In genomic region chr19:59076131-59076530, GRCm38 (mm10) we compare ENCODE assay signal across 9 mouse cellular contexts. TPM values are rescaled to one million over a fixed set of nuclear protein-coding genes. Genes with fewer than 3 reads are reported as not detected.
DNase-seq lines count a peak whose midpoint lies in the region; ATAC-seq and TF ChIP-seq lines count a peak whose summit lies in the region.
"Had no signal": no experiment of that assay in that cellular context is flagged by ENCODE, and none has a peak within 500 bp of the region (broad histone marks: within the 10 kb centered on the region; RNA-seq: fewer than 3 reads in every experiment).

No protein-coding gene starts in this region.

- no peak for TF ChIP-seq POLR2A in liver, adult 2 months (IDR thresholded peaks at IDR 0.05; ENCODE audit: extremely low read depth, insufficient read depth, low read length)

- no peak for TF ChIP-seq CTCF in liver, adult 2 months (IDR thresholded peaks at IDR 0.05; ENCODE audit: low read depth, low read length)

- H3K9ac ChIP-seq in liver, adult 2 months (ENCODE audit: low read depth, low read length) = no peak overlapping the region
- H3K9ac ChIP-seq in liver, embryonic 11.5 days (ENCODE audit: low read depth, low read length) = no peak overlapping the region
- H3K9ac ChIP-seq in embryonic facial prominence, embryonic 15.5 days = no peak overlapping the region
- no peak overlapping the region for H3K9ac ChIP-seq in intestine, embryonic 15.5 days
- H3K9ac ChIP-seq in stomach, embryonic 15.5 days = no peak overlapping the region

- ATAC-seq in liver, embryonic 11.5 days (replicated peaks; ENCODE audit: low FRiP score) = no peak
- no peak for ATAC-seq in embryonic facial prominence, embryonic 15.5 days (ENCODE audit: insufficient number of reproducible peaks, low FRiP score, low TSS enrichment, low read depth)
- peak; percentile 50 for ATAC-seq in intestine, embryonic 15.5 days
- no peak for ATAC-seq in stomach, embryonic 15.5 days (ENCODE audit: insufficient read depth, low FRiP score, low read depth)
- ATAC-seq: activated CD4-positive, CD25-positive, alpha-beta regulatory T cell, adult 4 months had no signal

- DNase-seq in liver, adult 2 months (ENCODE audit: extremely low read depth, low read depth, low spot score) = peak; percentile 24
- no peak for DNase-seq in liver, embryonic 11.5 days (ENCODE audit: low spot score)
- DNase-seq in layer of hippocampus, postnatal 25 days (ENCODE audit: extremely low spot score in 1 of 2, low spot score in 1 of 2) = no peak
- DNase-seq in gastrocnemius, postnatal 14 days = no peak

- no peaks in the 10 kb centered on the region for H3K27me3 ChIP-seq in liver, adult 2 months (ENCODE audit: control insufficient read depth, insufficient read depth, low read length)
- peaks cover 45% of the 10 kb centered on the region for H3K27me3 ChIP-seq in liver, embryonic 11.5 days (replicated peaks; ENCODE audit: control insufficient read depth, insufficient read depth, low read length)
- peaks cover 34% of the 10 kb centered on the region for H3K27me3 ChIP-seq in embryonic facial prominence, embryonic 15.5 days
- peaks cover 13% of the 10 kb centered on the region for H3K27me3 ChIP-seq in intestine, embryonic 15.5 days (replicated peaks)
- peaks cover 4% of the 10 kb centered on the region; the same call in 1 of the 2 replicates for H3K27me3 ChIP-seq in stomach, embryonic 15.5 days (replicated peaks)

- H3K9me3 ChIP-seq in liver, embryonic 11.5 days (ENCODE audit: control insufficient read depth, low read length) = no peaks in the 10 kb centered on the region
- H3K9me3 ChIP-seq in embryonic facial prominence, embryonic 15.5 days (replicated peaks) = no peaks in the 10 kb centered on the region
- H3K9me3 ChIP-seq in intestine, embryonic 15.5 days = no peaks in the 10 kb centered on the region
- no peaks in the 10 kb centered on the region for H3K9me3 ChIP-seq in stomach, embryonic 15.5 days

- intact Hi-C loops in gastrocnemius, postnatal 14 days (cut with DNase I; ENCODE audit: low total_unique reads) = no loop called here

- H3K4me3 ChIP-seq in liver, adult 2 months (ENCODE audit: insufficient read depth, low read depth, low read length) = peak overlapping the region; percentile 96; the same call in 1 of the 2 replicates
- H3K4me3 ChIP-seq in liver, embryonic 11.5 days (ENCODE audit: low read depth, low read length) = no peak overlapping the region
- no peak overlapping the region for H3K4me3 ChIP-seq in embryonic facial prominence, embryonic 15.5 days (replicated peaks)
- H3K4me3 ChIP-seq in intestine, embryonic 15.5 days (replicated peaks) = no peak overlapping the region
- H3K4me3 ChIP-seq in stomach, embryonic 15.5 days (replicated peaks) = no peak overlapping the region
- H3K4me3 ChIP-seq: myocyte had no signal

- H3K4me1 ChIP-seq in liver, adult 2 months (ENCODE audit: control insufficient read depth, insufficient read depth, low read length) = peaks cover 17% of the 10 kb centered on the region
- H3K4me1 ChIP-seq in liver, embryonic 11.5 days (replicated peaks; ENCODE audit: control insufficient read depth, insufficient read depth, low read length) = no peaks in the 10 kb centered on the region
- H3K4me1 ChIP-seq in embryonic facial prominence, embryonic 15.5 days = peaks cover 9% of the 10 kb centered on the region; the same call in 1 of the 2 replicates
- H3K4me1 ChIP-seq in intestine, embryonic 15.5 days (replicated peaks) = no peaks in the 10 kb centered on the region
- H3K4me1 ChIP-seq in stomach, embryonic 15.5 days = no peaks in the 10 kb centered on the region; the same call in 1 of the 2 replicates

- H3K36me3 ChIP-seq in liver, adult 2 months (ENCODE audit: control insufficient read depth, insufficient read depth, low read length) = no peaks in the 10 kb centered on the region
- no peaks in the 10 kb centered on the region for H3K36me3 ChIP-seq in liver, embryonic 11.5 days (ENCODE audit: control insufficient read depth, insufficient read depth, low read length)
- no peaks in the 10 kb centered on the region for H3K36me3 ChIP-seq in embryonic facial prominence, embryonic 15.5 days
- no peaks in the 10 kb centered on the region for H3K36me3 ChIP-seq in intestine, embryonic 15.5 days
- H3K36me3 ChIP-seq in stomach, embryonic 15.5 days = no peaks in the 10 kb centered on the region

- 24% methylated on average over 5 of the region's 5 CpGs for WGBS in liver, adult 2 months
- WGBS in liver, embryonic 11.5 days = 22% methylated on average over 5 of the region's 5 CpGs
- WGBS in embryonic facial prominence, embryonic 15.5 days = 14% methylated on average over 5 of the region's 5 CpGs
- WGBS in intestine, embryonic 15.5 days = 13% methylated on average over 5 of the region's 5 CpGs
- 10% methylated on average over 5 of the region's 5 CpGs for WGBS in stomach, embryonic 15.5 days

- no peak overlapping the region for H3K27ac ChIP-seq in liver, adult 2 months (replicated peaks; ENCODE audit: insufficient read depth, low read depth, low read length)
- H3K27ac ChIP-seq in liver, embryonic 11.5 days (ENCODE audit: low read depth, low read length) = no peak overlapping the region
- no peak overlapping the region for H3K27ac ChIP-seq in embryonic facial prominence, embryonic 15.5 days (replicated peaks)
- H3K27ac ChIP-seq in intestine, embryonic 15.5 days = no peak overlapping the region
- no peak overlapping the region for H3K27ac ChIP-seq in stomach, embryonic 15.5 days

- no peak overlapping the region for H3K4me2 ChIP-seq in liver, embryonic 11.5 days
- H3K4me2 ChIP-seq in embryonic facial prominence, embryonic 15.5 days (replicated peaks) = peak overlapping the region; percentile 96
- peak overlapping the region; percentile 96; the same call in 1 of the 2 replicates for H3K4me2 ChIP-seq in intestine, embryonic 15.5 days (replicated peaks)
- peak overlapping the region; percentile 83 for H3K4me2 ChIP-seq in stomach, embryonic 15.5 days

- peaks cover 17% of the 10 kb centered on the region; the same call in 1 of the 2 replicates for H3K79me2 ChIP-seq in liver, adult 2 months (ENCODE audit: control insufficient read depth, insufficient read depth, low read length)

RNA-seq across cellular contexts. Expression of gene Shtn1, which starts 0.2 kb away (rescaled TPM):
- total RNA-seq in liver, adult 2 months (2014; rRNA removed) = 10.4 and 10.6 TPM in 2 replicates
- 3.9 and 4.9 TPM in 2 replicates for polyA plus RNA-seq in liver, adult 2 months (2012; rRNA removed)
- 1.0 and 1.3 TPM in 2 replicates for polyA plus RNA-seq in liver, embryonic 11.5 days (2014; fragmentation: Nextera tagmentation; extraction: Ambion mirVana)
- polyA plus RNA-seq in embryonic facial prominence, embryonic 15.5 days (2015; fragmentation: Nextera tagmentation; extraction: Ambion mirVana) = 5.8 and 6.3 TPM in 2 replicates
- 13.4 and 14.8 TPM in 2 replicates for polyA plus RNA-seq in intestine, embryonic 15.5 days (2015; fragmentation: Nextera tagmentation; extraction: Ambion mirVana)
- polyA plus RNA-seq in stomach, embryonic 15.5 days (2015; fragmentation: Nextera tagmentation; extraction: Ambion mirVana) = 10.0 and 11.0 TPM in 2 replicates
- total RNA-seq in layer of hippocampus, postnatal 25 days (2021) = 10 to 100 TPM; 18.7 to 25.4 TPM
- 1 to 10 TPM; 1.8 to 2.1 TPM for total RNA-seq in gastrocnemius, postnatal 14 days (2021)
